ENCODE assay signal across 14 mouse cellular contexts in the genomic region with DNA sequence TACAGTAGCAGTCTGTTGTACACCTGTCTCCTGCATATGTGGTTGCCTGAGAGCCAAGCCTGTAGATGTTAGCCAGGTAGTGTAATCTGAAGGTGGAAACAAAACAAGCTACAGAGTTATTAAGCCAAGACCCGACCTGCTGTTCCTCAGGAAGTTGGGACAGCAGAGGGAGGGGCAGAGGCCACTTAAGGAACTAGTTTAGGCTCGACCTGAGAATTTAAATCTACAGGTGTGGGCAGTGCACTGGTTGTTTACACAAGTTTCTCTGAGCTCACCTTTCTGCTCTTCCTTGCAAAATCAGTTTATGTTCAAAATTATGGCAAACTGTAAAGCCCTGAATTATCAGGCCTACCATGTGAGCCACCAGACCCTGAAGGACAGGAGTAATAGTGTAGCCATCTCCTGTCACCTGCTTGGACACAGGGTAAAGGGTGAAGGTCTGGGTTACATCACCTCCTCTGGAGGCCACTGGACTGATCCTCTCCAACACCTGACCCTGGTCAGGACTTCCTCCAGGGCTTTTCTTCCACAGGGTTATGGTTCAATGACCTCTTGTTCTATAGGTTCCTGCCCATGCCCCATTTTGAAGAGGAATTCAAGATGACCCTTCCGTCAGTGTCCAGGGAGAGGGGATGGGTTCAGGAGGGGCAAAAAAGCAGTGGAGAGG. TPM values are rescaled to one million over a fixed set of nuclear protein-coding genes. Genes with fewer than 3 reads are reported as not detected.
DNase-seq lines count a peak whose midpoint lies in the region; ATAC-seq and TF ChIP-seq lines count a peak whose summit lies in the region.
"Had no signal": no experiment of that assay in that cellular context is flagged by ENCODE, and none has a peak within 500 bp of the region (broad histone marks: within the 10 kb centered on the region; RNA-seq: fewer than 3 reads in every experiment).

No protein-coding gene starts in this region.

- H3K9ac ChIP-seq in lung, embryonic 15.5 days: no peak overlapping the region
- H3K9ac ChIP-seq in liver, embryonic 13.5 days: peak overlapping the region; percentile 22; the same call in 1 of the 2 replicates
- H3K9ac ChIP-seq: heart, embryonic 12.5 days; midbrain, embryonic 13.5 days had no signal

- ATAC-seq in lung, embryonic 15.5 days (ENCODE audit: borderline replicate concordance, extremely low read depth, low FRiP score, low TSS enrichment): no peak
- no peak for ATAC-seq in liver, embryonic 13.5 days (ENCODE audit: low read depth)

- no peaks in the 10 kb centered on the region for H3K9me3 ChIP-seq in lung, embryonic 15.5 days
- no peaks in the 10 kb centered on the region for H3K9me3 ChIP-seq in liver, embryonic 13.5 days (replicated peaks)
- H3K9me3 ChIP-seq: heart, embryonic 12.5 days; midbrain, embryonic 13.5 days had no signal

- TF ChIP-seq CTCF in lung, adult 2 months (IDR thresholded peaks at IDR 0.05; ENCODE audit: insufficient read depth, low read length): no peak
- no peak for TF ChIP-seq CTCF in small intestine, adult 2 months (IDR thresholded peaks at IDR 0.05; ENCODE audit: extremely low read depth, insufficient read length, insufficient replicate concordance, low read depth, low read length)

- DNase-seq in heart, adult 11 months: peak; percentile 87
- no peak for DNase-seq in heart, postnatal 4 days
- no peak for DNase-seq in lung, adult 2 months
- no peak for DNase-seq in liver, embryonic 13.5 days
- no peak for DNase-seq in retina, postnatal 1 day
- no peak for DNase-seq in cerebellum, postnatal 25 days
- DNase-seq: gastrocnemius, postnatal 14 days had no signal

- H3K36me3 ChIP-seq in lung, embryonic 15.5 days: no peaks in the 10 kb centered on the region
- no peaks in the 10 kb centered on the region for H3K36me3 ChIP-seq in liver, embryonic 13.5 days
- no peaks in the 10 kb centered on the region for H3K36me3 ChIP-seq in small intestine, adult 2 months (ENCODE audit: control insufficient read depth, insufficient read depth, low read length)
- H3K36me3 ChIP-seq: heart, embryonic 12.5 days; midbrain, embryonic 13.5 days had no signal

- H3K4me2 ChIP-seq in lung, embryonic 15.5 days: no peak overlapping the region
- H3K4me2 ChIP-seq in liver, embryonic 13.5 days: no peak overlapping the region
- H3K4me2 ChIP-seq: heart, embryonic 12.5 days; midbrain, embryonic 13.5 days had no signal

- H3K27me3 ChIP-seq in lung, embryonic 15.5 days: no peaks in the 10 kb centered on the region
- peaks cover 26% of the 10 kb centered on the region for H3K27me3 ChIP-seq in liver, embryonic 13.5 days
- H3K27me3 ChIP-seq in small intestine, adult 2 months (ENCODE audit: control insufficient read depth, insufficient read depth, low read length): no peaks in the 10 kb centered on the region

- TF ChIP-seq POLR2A in lung, adult 2 months (IDR thresholded peaks at IDR 0.05; ENCODE audit: borderline replicate concordance, extremely low read depth, low read depth, low read length): no peak
- no peak for TF ChIP-seq POLR2A in small intestine, adult 2 months (IDR thresholded peaks at IDR 0.05; ENCODE audit: low read depth, low read length)

- no peak overlapping the region for H3K4me3 ChIP-seq in lung, embryonic 15.5 days
- H3K4me3 ChIP-seq in lung, adult 2 months (replicated peaks; ENCODE audit: extremely low read depth, low read depth, low read length): no peak overlapping the region
- H3K4me3 ChIP-seq in liver, embryonic 13.5 days (replicated peaks): no peak overlapping the region
- no peak overlapping the region for H3K4me3 ChIP-seq in small intestine, adult 2 months (ENCODE audit: low read depth, low read length)
- H3K4me3 ChIP-seq: heart, embryonic 12.5 days; midbrain, embryonic 13.5 days had no signal

- peaks cover 12% of the 10 kb centered on the region for H3K4me1 ChIP-seq in lung, embryonic 15.5 days
- H3K4me1 ChIP-seq in lung, adult 2 months (ENCODE audit: control insufficient read depth, insufficient read depth, low read length): peaks cover 5% of the 10 kb centered on the region; the same call in 1 of the 2 replicates
- H3K4me1 ChIP-seq in liver, embryonic 13.5 days (replicated peaks): peaks cover 39% of the 10 kb centered on the region
- peaks cover 14% of the 10 kb centered on the region; the same call in 1 of the 2 replicates for H3K4me1 ChIP-seq in small intestine, adult 2 months (ENCODE audit: control insufficient read depth, insufficient read depth, insufficient read length, low read length)

- H3K27ac ChIP-seq in lung, embryonic 15.5 days: peak overlapping the region; percentile 25; the same call in 1 of the 2 replicates
- peak overlapping the region; percentile 6; the same call in 1 of the 2 replicates for H3K27ac ChIP-seq in liver, embryonic 13.5 days
- peak overlapping the region; percentile 33 for H3K27ac ChIP-seq in small intestine, adult 2 months (ENCODE audit: insufficient read depth, low read depth, low read length)
- H3K27ac ChIP-seq: midbrain, embryonic 13.5 days had no signal

- WGBS in lung, embryonic 15.5 days: 42% methylated on average over 3 of the region's 3 CpGs
- WGBS in lung, adult 2 months: 68% methylated on average over 3 of the region's 3 CpGs
- WGBS in liver, embryonic 13.5 days (ENCODE audit: insufficient replicate concordance): 32% methylated on average over 3 of the region's 3 CpGs
- WGBS in small intestine, adult 2 months: 40% methylated on average over 3 of the region's 3 CpGs

RNA-seq across cellular contexts. Expression of gene Chit1, which starts 5.1 kb away (rescaled TPM):
- not detected for total RNA-seq in heart, postnatal 4 days (2021)
- polyA plus RNA-seq in lung, embryonic 15.5 days (2015; fragmentation: Nextera tagmentation; extraction: Ambion mirVana): 0.19 and 0.35 TPM in 2 replicates
- 14.1 TPM in 1 of 2 replicates, not detected in the other for polyA plus RNA-seq in lung, adult 2 months (2012; rRNA removed)
- polyA plus RNA-seq in liver, embryonic 13.5 days (2015; fragmentation: Nextera tagmentation; extraction: Ambion mirVana): 0.08 and 0.12 TPM in 2 replicates
- polyA plus RNA-seq in small intestine, adult 2 months (2012; rRNA removed): 1.6 TPM in 1 of 2 replicates, not detected in the other
- total RNA-seq: adrenal gland, postnatal 36 days; gastrocnemius, postnatal 14 days; hematopoietic stem cell, adult 5-6 weeks had no signal
- polyA plus RNA-seq: embryonic facial prominence, embryonic 11.5 days had no signal

RNA-seq across cellular contexts. Expression of gene Btg2, which starts 27.0 kb away (rescaled TPM):
- total RNA-seq in heart, postnatal 4 days (2021): 10 to 100 TPM; 27.5 to 36.2 TPM
- polyA plus RNA-seq in lung, embryonic 15.5 days (2015; fragmentation: Nextera tagmentation; extraction: Ambion mirVana): 111 and 115 TPM in 2 replicates
- polyA plus RNA-seq in lung, adult 2 months (2012; rRNA removed): 75.9 and 109 TPM in 2 replicates
- polyA plus RNA-seq in liver, embryonic 13.5 days (2015; fragmentation: Nextera tagmentation; extraction: Ambion mirVana): 79.6 and 89.1 TPM in 2 replicates
- 18.0 and 73.7 TPM in 2 replicates for polyA plus RNA-seq in small intestine, adult 2 months (2012; rRNA removed)
